Mouse (Mus musculus) gastrocnemius, postnatal 10 days (tissue): ENCODE results near the gene Mcrip1. TPM values are rescaled to one million over a fixed set of nuclear protein-coding genes. Genes with fewer than 3 reads are reported as not detected.
A peak's percentile ranks its signal among the peaks of the same experiment; 100 is the strongest.
"Not testable (repeated sequence)": the region's sequence is repeated elsewhere in the genome, so short reads cannot be mapped to it uniquely, and the experiment has no call there.

Source experiments
- DNase-seq: peaks from one replicate; pipeline ENCODE4 v3.0.0; 2021; ENCODE audit warnings: mixed read lengths
- long read RNA-seq, 2 experiments: library from polyadenylated mRNA; stranded (forward); transcript quantifications; one replicate each; pipeline ENCODE4 v2.0.0; 2021
- total RNA-seq, 2 experiments: library from RNA; stranded (reverse); gene quantifications; 2 replicates each; pipeline ENCODE4 v1.2.3; 2021

Gene Mcrip1
- 10 to 100 TPM; 51.3 to 52.7 TPM for total RNA-seq
- long read RNA-seq, experiment 1, transcript Mcrip1-201 (5 exons, 1,205 nt): major isoform, 103 of 118 reads
- long read RNA-seq, experiment 1, partial matches to known transcripts: 9 of 118 reads
- long read RNA-seq, experiment 1, other reads (novel, unspliced or antisense): 6 of 118 reads
- long read RNA-seq, experiment 2, transcript Mcrip1-201 (5 exons, 1,205 nt): major isoform, 106 of 118 reads
- long read RNA-seq, experiment 2, partial matches to known transcripts: 2 of 118 reads
- long read RNA-seq, experiment 2, other reads (novel, unspliced or antisense): 8 of 118 reads

DNA sequence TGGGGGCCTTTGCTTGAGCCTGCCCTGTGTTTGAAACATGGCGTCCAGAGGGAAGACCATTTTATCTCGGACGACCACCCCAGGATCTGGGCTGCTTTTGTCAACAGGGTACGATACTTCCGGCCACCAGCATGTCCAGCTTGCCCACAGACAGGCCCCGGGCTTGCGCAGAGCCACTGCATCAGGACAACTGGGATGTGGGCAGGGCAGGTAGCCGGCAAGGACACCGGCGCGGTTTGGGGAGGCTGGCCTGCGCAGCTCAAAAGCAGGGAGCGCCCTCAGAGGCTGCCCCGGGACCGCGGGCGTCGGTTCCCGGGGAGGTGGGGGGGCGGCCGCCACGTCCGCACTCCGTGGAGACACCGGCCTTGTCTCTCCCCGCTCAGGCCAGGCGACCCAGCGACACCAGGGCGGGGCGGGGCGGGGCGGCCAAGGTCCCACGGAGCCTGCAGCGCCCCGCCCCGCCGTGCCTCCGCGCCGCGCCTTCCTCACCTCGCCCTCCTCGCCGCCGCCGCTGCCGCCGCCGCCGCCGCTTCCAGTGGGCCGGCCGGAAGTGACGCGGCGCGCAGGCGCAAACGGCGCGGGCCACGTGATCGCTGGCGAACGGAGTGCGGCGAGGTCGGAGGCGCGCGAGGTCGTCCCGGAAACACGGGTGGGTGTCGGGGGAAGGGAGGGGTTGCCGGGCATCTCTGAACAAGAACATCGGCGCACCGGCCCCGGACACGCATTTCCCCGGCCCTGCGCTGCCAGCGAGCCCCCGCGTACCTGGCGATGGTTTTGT lies at the start of gene Mcrip1:
Gene Mcrip1, minus strand, starts transcription at position 560 of the 778 bp plus-strand sequence.
- DNase-seq: peak; percentile 97

DNA sequence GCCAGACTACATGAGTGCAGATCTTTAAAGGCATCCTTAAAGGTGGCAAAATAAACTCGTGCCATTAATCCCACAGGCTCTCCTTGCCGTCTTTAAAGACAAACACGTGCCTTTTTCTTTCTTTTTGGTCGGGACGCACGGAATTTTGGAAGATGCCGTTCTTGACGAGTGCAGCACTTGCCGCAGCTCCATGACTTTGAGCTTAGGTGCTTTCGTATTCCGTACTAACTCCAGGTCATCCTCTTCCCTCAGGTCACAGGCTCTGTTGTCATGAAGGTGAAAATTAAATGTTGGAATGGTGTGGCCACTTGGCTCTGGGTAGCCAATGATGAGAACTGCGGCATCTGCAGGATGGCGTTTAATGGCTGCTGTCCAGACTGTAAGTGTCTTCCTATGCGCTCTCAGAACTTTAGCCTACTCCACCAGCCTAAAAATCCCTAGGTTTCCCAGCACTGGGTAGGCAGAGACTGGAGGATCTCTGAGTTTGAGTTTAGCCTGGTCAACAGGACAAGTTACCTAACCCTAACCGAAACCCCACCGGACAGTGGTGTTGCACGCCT lies 49.5 kb upstream of the Mcrip1 start:
- DNase-seq: no peak

DNA sequence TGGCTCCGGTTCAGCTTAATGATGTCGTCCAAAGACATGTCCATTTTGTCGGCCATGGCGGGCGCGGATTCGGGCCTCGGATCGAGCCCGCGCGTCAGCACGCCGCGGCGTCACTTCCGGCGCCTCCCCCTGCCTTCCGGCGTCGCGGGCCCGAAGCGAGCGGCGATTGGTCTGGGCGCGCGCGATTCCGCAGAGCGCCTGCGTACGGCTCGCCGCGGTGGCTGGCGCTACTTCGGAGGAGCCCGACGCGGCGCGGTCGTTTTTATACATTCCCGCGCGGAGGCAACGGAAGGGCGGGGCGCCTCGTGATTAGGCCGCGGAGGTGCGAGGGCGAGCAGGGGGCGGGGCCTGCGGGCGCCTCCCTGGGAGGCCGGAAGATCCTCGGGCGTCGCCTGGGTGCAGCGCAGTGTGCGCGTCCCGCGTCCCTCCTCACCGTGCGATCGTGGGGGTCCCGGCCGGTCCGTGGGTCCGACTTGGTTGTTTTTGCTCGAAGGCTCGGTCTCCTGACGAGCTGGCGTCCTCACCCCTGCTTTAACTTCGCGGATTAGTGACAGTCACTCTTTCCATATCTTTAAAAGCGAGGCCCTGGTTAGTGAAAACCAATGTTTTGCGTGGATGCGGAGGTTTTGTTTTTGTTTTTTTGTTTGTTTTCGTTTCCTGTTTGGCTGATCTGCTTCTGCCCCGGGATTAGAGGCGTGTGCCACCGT lies 48.9 kb upstream of the Mcrip1 start, which contains the start of the genes Alyref and Anapc11:
Gene Alyref, minus strand, starts transcription at position 83 of the 707 bp plus-strand sequence.
Gene Anapc11, plus strand, starts transcription at position 139 of the 707 bp plus-strand sequence.
- DNase-seq: peak; percentile 96

DNA sequence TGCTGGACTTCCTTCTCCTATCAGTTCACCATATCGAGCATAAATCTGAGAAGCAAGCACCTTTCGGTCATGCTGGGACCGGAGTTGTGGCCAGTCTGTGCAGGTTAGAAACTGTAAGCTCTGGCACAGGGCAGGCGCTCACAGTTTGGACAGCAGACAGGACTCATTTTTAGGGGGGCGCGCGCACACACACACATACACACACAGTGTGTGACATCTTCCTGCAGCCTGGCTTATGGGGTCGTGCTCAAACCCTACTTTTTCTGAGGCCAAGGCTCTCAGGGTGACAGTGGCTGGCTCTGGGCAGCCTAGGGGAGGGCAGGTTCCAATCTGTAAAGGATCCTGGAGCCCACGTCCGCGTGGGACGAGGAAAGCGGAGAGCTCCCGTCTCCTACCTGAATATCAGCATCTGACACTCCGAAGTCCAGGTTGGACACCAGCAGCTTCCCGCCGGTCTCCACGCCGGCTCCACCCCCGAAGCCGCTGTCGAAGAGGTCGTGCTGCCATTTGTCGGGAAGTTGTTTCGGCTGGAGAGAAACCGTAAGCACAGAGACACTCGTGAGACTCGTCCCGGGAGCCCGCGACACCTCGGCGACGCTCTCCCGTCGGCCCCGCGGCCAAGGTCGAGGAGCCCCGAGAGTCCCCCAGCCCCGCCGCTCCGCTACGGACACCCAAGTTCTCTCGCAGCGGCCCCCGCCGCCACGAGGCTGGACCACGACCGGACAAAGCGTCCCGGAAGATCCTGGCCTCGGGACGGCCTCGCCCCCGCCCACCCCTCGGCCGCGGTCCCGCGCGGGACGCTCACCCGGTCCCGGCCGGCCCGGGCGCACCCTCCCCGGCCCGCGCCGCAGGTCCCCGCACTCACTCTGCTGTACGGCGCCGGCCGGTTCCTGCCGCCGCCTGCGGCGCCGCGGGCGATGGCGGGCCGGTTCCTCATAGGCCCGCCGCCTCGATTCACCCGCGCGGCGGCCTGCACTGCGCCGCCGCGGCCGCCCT lies 48.0 kb upstream of the Mcrip1 start:
- DNase-seq: no peak

DNA sequence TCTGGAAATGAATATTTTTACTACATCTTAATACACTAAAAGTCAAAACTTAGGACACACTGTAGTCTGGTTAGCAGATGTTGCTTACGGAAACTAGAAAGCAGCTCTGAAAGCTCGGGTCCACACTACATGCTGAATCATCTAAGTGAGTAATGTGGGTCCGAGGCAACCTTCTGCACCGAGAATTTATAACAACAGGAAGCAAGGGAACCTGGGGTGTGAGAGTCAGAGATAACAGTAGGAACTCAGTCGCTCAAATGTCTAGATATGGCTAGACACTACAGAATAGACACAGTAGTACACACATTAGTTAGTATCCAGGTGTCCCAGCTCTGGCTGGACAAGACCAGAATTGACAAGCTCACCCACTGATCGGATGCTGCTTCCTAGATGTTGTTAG lies 39.0 kb upstream of the Mcrip1 start:
- no peak for DNase-seq

DNA sequence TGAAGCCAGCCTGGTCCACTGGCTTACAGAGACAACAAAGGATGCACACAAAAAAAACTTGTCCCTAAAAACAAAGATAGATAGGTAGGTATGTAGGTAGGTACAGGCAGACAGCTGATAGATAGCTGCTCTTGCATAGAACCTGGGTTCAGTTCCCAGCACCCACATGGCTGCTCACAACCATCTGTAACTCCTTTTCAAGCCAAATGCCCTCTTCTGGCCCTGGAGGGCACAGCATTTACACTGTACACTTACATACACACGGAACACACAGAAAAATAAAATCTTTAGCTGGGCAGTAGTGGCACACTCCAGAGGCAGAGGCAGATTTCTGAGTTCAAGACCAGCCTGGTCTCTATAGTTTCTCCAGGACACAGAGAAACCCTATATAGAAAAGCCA lies 34.4 kb upstream of the Mcrip1 start:
- DNase-seq: no peak

DNA sequence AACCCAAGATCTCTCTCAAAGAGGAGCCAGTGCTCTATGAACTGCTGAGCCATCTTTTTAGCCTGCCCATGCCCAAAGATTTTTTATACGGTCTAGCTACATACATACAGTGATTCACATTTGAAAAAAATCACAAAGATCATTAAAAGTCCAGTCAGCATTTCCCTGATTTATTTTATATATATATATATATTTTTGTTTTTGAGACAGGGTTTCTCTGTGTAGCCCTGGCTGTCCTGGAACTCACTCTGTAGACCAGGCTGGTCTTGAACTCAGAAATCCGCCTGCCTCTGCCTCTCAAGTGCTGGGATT lies 33.4 kb upstream of the Mcrip1 start:
- DNase-seq: not testable (repeated sequence)

DNA sequence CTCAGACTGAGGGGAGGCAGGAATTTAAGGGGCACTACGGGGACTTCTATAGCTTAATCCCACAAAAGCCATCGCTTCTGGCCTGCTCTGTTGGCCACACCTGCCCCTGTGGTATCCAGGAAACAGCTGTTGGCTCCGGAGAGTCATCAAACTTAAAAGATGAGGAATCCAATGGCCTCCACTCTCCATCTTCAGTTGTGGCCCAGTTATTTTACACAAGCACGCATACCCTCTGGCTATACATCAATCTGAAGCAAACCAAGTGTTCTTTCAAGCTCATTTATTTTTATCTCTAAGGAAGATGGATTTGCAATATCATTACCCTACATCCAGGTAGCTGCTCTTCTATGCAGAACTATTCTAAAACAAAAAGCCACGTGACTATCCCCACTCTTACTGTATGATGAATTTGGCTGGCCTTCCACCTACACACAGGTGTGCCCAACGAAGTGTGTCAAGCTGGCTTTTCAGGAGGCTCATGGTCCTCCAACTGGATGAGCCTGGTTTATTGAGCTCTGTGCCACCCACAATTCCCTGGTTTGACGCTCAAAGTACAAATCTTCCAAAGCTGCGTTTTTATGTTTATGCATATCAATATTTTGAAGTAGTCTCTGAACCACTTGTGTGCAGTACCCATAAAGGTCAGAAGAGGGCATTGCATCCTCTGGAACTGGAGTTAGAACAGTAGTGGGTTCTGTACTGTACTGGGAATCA lies 32.9 kb upstream of the Mcrip1 start:
- no peak for DNase-seq

DNA sequence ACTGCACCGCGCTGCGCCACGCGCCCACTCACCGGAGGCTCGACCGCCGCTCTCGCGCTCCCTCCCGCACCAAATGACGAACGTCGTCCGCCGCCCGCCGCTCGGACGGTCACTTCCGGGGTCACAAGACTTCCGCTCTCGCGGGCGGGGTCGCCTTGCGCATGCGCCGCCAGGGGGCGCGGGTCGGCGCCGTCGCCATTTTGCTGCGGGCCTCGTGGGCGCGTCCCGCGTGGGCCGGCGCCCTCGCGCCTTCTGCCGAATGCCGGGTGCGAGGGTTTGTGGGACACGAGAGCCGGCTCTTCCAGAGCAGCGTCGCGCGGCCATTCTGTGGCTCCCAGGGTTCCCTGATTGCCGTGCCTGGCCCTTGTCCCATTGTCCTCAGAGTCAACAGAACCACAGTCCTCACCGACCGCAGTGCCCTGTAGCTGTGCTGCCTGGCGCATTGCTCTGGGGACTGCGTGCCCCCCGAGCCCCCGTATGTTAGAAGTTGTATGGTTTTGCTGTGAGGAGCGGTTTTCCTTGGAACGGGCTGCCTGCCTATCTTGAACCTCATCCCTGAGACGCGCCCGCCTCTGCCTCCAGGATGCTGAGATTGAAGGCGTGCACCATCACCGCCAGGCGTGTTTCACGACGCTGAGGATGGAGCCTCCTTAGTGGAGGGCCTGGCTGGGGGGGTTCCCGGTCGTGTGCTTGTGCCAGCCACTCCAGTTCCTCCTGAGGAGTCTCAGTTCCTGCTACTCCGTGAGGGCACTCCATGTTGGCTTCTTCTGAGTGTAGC lies 32.2 kb upstream of the Mcrip1 start, which contains the start of gene Arhgdia:
Gene Arhgdia, minus strand, starts transcription at position 135 of the 778 bp plus-strand sequence.
- DNase-seq: peak; percentile 92

DNA sequence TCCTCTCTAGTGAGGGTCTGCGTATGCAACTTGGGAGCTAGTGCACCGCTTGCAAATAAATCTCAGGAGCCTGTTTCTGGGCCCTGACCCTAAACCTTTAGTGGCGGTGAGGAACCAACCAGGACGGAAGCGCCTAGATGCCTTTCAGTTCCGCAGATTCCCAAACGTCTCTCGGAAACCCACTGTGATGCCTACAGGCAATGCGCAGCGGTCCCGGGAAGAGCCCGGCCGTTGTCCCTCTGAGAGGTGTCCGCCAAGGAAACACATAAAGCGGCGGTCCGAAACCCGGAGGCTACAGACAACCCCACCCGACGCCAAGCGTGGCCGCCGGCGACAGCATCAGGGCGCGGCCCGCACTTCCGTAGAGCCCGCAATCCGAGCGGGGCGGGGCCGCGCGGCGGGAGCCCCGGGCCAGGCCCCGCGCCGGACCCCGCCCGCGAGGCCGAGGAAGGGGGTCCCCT lies 31.4 kb upstream of the Mcrip1 start:
- DNase-seq: peak; percentile 48

DNA sequence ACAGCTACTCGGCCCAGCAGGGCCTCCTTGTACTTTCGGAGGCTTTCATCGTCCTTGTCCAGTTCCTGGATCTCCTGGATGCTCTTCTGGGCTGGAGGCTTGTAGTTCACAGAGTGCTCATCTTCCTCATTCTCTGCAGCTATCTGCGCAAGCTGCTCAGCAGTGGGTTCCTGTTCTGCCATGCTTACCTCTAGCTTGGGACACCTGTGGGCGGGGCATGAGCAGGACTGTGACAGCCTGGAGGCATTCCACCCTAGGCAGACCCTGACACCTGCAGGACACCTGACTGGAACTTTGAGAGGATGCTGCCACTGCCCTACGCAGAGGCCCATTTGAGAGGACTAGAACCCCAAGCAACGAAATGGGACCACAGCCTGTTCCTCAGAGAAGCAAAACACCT lies 30.7 kb upstream of the Mcrip1 start:
- DNase-seq: no peak

DNA sequence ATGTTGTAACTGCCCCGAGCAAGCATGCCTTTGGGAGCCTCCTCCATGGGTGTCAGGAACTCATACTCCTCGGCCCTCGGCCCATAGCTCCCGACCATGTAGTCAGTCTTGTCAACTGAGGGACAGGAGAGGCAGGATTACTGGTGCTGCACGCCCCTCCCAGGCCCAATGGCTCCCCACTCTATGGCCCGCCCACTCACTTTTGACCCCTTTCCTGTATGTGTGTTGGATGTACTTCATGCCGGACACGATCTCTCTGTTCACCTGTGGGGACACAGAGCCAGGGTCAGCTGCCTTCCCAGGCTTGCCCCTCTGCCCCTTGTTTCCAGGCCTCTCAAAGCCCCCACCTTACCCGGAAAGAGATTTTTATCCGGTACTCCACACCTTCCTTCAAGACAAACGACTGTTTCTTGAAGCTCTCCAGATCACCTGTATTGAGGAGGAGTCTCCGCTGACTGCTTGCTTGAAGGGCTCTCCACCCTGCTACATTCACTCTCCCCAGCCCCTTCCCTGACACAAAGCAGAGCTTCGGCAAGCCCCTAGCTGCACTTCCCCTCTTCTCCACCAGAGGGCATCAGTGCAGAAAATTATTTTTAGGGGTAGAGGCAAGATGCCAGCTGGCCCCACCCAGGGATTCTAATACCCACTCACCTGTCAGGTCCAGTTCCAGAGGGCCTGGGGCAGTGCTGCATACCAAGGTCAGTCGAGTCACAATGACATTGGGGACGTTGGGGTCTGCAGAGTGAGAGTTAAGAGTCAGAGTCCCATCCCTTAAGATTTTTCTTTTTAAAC lies 30.0 kb upstream of the Mcrip1 start:
- DNase-seq: peak; percentile 81

DNA sequence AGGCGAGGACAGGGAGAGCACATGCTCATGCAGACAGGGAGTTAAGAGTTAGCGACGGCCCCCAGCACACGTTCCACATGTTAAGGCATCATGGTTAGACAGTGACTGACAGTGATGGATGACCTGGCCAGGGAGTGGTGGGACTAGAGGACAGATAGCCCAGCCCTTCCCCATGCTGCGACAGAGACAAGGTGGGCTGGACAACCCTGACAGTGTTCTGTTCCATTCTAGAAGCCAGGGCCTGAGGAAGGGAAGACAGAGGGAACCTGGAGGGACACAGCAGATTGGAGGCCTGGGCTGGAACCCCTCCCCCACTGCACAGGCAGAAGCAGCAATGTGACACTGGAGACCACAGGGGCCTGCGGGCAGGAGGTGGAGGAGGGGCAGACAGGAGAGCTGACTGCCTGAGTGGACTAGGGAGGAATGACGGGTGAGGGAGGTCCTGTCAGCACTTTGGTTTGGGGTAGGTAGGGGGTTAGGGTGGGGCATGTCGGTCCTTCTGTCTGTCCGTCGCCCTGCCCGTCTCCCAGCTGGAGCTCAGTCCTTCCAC lies 29.2 kb upstream of the Mcrip1 start:
- DNase-seq: no peak

DNA sequence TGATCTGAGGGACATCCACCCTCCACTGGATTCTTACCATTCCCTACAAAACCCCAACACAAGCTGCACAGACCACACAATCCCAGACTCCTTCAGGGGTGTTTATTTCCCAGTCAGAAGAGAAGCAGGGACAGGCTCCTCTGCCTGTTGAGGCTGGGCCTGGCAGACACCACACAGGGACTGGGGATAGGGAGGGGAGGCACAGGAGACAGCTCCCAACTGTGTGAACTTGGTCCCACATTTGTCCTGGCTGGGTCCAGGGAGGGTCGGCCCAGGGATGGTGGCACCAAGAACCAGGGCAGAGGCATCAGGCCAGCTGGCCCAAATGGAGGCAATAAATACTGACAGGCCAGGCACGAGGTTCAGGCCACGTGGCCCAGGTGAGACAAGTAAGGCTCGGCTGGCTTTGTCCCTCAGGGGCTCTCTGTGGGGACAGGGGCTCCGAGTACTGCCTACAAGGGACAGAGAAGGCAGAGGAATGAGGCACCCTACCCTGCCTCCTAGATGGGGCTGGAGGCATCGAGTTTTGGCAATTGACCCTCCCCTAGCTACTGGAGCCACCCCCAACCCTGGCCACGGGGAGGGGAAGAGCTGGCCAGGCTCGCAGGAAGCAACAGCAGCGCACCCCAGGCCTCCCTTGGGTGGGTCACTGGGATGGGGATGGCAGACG lies 28.6 kb upstream of the Mcrip1 start:
- DNase-seq: no peak

DNA sequence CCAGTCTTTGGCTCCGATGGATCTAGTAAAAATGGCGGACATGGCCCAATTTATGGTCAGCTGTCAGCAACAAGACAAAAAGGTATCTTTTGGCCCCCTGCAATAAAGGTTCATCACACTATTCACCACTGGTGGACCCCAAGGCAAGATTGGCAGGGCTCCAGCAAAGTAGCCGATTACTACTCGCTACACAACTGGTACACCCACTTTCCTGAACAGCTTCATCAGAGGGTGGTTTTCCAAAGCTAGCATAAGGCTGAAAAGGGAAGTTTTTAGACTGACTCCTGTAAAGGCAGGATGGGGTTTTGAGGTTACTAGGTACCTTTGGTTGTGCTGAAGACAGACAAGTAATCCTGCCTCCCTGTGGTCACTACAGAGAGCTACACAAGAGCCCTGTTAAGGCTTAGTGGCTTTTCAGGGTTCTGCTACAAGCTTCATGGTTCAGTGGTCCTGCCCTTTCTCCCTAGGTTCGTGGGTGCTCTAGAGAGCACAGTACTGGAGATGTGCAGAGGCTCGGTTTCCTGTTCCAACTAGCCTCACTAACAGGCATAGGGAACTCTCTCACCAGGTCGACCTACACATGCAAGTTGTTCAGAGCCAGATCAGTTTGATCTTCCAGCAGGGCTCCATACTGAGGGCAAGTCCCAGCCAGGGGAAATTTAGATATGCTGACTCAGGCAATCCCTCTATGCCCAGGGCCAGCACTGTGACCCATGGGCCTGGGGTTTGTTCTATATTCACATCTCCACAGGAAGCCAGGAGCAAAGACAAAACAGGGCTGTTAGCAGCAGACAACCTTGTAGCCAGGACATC lies 27.9 kb upstream of the Mcrip1 start:
- no peak for DNase-seq

DNA sequence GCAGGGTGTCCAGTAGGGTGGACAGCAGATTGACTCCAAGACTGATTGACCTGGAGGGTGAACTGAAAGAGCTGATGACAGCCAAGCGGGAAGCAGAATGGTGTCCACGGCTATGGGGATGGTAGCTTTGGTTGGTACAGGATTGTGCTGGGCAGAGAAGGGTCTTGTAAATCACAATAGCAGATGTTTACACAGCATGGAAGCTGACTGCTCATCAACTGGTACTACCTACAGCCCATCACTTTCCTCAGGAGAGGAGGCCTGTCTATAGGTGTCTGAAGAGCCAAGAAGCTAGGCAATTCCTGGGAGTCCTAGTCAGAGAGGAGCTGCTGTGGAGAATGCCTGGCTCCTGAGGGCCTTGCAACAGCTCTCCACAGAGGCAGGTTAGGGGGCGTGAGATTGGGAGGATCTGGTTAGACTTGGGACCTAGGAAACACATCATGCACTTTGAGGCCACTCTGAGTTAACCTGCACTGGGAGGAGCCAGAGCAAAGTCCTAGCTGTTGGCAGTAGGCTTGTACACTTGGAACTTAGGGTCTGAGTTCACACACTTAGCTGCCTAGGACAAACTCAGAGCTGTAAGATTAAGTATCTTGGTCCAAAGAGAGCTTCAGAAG lies 26.9 kb upstream of the Mcrip1 start:
- no peak for DNase-seq

DNA sequence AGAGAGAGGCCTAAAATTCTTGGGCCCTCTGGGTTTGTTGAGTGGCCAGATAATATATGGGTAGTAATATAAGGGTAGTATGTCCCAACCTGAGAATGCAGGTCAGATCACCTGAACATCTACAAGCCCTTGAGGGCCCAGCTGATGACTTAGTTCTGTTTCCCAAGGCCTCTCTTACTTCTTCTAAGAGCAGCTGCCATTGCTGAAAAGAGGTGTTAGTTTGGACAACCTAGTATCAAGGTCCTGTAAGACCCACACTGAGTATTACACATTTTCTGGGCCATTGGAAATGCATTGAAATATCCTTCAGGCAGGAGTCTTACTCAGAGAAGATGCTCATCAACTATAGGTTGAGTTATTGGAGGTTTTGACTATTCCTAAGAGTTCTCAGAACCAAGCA lies 26.4 kb upstream of the Mcrip1 start:
- no peak for DNase-seq
